Mouse (Mus musculus): Measurements from ENCODE around the gene Mtr. TPM values are rescaled to one million over a fixed set of nuclear protein-coding genes. Genes with fewer than 3 reads are reported as not detected.
"Not testable (repeated sequence)": the region's sequence is repeated elsewhere in the genome, so short reads cannot be mapped to it uniquely, and the experiment has no call there.

Mtr gene
- total RNA-seq, 2 experiments from 2014 or later, result 23.8 to 36.5 TPM

DNA sequence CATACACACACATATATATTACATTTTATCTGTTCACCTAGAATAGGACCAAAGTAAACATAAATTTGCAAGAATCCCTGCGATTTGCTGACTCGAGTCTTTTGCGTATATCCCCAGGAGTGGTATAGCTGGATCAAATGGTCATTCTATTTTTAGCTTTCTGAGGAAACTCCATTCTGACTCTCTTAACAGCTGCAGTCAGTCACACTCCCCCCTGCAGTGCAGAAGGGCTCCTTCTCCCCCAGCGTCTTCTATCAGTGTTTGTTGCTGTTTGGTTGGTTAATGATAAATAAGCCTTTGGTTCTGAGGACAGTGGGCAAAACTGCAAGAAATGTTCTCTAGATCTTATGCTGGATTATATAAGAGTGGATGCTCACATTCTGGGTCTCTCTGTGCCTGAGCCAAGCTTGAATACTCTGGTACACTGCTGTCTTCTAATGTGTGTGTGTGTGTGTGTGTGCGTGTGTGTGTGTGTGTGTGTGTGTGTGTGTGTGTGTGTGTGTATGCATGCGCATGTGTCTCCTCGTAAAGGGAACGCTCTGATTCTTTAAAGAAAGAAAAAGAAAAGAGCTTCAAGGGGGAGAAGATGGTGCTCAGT lies 92.4 kb downstream of the Mtr start:
- no peak for ATAC-seq (replicated peaks; ENCODE audit: poor library complexity)

DNA sequence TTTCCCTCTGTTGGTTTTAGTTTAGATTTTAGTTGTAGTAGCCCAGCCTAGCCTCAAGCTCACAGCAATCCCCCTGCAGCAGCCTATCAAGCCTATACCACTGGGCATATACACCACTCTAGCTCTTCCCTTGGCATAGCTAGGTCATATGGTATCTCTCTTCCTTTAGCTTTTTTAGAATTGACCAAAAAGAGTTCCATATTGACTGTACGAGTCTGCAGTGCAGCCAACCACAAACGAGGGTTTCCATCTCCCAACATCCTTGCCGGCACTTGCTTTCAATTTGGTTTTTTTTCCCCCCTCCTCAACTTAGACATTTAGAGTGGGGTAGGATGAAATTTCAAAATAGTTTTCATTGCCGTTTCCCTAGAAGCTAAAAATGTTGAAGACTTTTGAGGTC lies 95.5 kb downstream of the Mtr start:
- no peak for ATAC-seq (replicated peaks; ENCODE audit: poor library complexity)

GRCm38 (mm10) chr13:12160121-12160475 lies 97.8 kb downstream of the Mtr start:
- no peak for ATAC-seq (replicated peaks; ENCODE audit: poor library complexity)

- no peak for ATAC-seq (replicated peaks; ENCODE audit: poor library complexity)
These were observed 98.4 kb downstream of the Mtr start for GRCm38 (mm10) chr13:12159288-12160120.

DNA sequence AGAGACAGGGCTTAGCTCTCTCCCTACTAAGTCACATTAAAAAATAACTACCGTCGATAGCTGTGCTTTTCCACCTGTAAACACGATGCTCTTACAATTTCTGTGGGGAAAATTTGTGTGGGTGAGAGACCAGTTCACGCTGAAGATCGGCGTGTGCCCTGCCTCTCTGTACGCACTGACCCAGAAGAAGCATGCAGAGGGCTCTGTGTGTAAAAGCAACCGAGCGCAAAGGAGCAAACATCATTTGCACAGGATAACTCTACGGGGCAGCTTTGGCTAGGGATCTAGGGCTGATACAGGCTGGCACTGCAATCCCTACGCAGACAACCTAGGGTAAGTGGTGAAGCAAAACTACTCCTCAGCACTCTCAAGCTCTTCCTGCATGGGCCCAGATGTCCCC lies 104.0 kb downstream of the Mtr start:
- ATAC-seq (replicated peaks; ENCODE audit: poor library complexity), result no peak

- ATAC-seq (replicated peaks; ENCODE audit: poor library complexity), result no peak
These were observed 110.9 kb downstream of the Mtr start for GRCm38 (mm10) chr13:12146918-12147507.

DNA sequence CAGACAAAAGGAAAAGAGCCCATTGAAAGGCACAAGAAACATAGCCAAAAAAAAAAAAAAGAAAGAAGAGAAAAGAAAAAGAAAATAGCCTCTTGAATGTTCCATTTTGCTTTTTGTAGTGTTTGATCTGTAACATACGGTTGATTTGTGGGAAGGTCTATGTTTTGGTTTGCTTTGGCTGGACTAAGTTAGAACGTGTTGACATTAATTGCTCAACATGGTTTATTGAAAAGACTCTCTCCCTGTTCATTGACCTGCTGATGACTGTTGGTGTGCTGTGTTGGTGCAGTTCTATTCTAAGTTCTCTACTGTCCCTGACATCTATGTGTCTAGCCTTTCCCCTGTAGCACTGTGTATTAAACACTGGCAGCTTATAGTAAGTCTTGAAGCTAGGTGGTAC lies 111.5 kb downstream of the Mtr start:
- ATAC-seq (replicated peaks; ENCODE audit: poor library complexity), result no peak

GRCm38 (mm10) chr13:12143347-12143746 lies 114.6 kb downstream of the Mtr start:
- ATAC-seq (replicated peaks; ENCODE audit: poor library complexity), result no peak

DNA sequence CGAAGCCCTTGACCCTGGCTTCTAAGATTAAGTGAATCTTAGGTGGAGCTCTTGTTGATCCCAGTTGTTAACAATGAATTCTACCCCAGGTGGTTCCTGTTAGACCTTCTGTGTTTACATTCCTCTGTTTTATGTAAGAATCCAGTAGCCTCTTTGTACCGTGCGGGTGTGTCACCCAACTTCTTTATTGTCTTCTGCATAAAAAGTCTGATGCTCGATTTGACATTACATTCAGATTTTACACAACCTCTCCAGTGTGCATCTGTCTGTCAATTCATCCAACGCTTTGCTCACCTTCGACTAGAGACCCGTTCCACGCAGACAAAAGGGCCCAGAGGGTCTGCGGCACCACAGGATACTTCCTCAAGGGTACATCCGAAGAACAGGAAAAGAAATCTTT lies 121.5 kb downstream of the Mtr start:
- ATAC-seq (replicated peaks; ENCODE audit: poor library complexity), result not testable (repeated sequence)

DNA sequence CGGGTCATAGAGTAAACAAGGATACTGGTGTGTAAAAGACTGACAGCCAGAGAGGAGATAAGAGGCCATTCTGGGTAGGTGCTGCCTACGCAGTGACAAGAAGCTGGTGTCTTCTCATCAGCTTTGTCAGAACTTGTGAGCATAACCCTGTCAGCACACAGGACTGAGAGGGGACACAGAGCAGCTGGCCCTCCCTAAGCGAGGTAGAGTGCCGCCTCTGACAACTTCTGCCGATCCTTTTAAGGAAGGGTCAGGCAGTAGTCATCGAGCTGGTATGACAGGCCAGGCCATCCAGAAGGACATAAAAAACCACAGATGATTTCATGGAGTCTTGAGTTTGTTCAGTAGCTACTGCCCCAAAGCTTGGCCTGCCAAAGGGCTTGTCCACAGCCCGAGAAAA lies 124.4 kb downstream of the Mtr start:
- ATAC-seq (replicated peaks; ENCODE audit: poor library complexity), result no peak

Other genes with a start within 250 kb of the Mtr start
- not detected in 2 replicates for gene Ryr2, start 151.2 kb downstream of the Mtr start, total RNA-seq (2015)
- not detected in 2 replicates for gene Ryr2, start 151.2 kb downstream of the Mtr start, total RNA-seq (2017)
- 0.10 and 0.20 TPM in 2 replicates for gene Actn2, start 82.6 kb upstream of the Mtr start, total RNA-seq (2015)
- gene Actn2, start 82.6 kb upstream of the Mtr start, total RNA-seq (2017), result not detected in 2 replicates
- gene Heatr1, start 136.9 kb upstream of the Mtr start, total RNA-seq (2015), result 58.0 and 62.3 TPM in 2 replicates
- 103 and 121 TPM in 2 replicates for gene Heatr1, start 136.9 kb upstream of the Mtr start, total RNA-seq (2017)
- 22.4 and 25.1 TPM in 2 replicates for gene Lgals8, start 206.8 kb upstream of the Mtr start, total RNA-seq (2015)
- gene Lgals8, start 206.8 kb upstream of the Mtr start, total RNA-seq (2017), result 33.6 and 48.2 TPM in 2 replicates